Mouse (Mus musculus) midbrain, embryonic 15.5 days (tissue): ENCODE data around the gene Scgn. TPM values are rescaled to one million over a fixed set of nuclear protein-coding genes. Genes with fewer than 3 reads are reported as not detected.

Source experiments
- ATAC-seq: fragments of 200-750 bp; cut with Nextera tagmentation; replicated peaks from 2 replicates; pipeline ENCODE4 v1.8.0; 2017; ENCODE audit warnings: moderate TSS enrichment
- H3K27ac ChIP-seq: fragments of 300-500 bp; sonication (generic); 2 replicates; pipeline ENCODE4 v1.5.1; 2015; ENCODE audit warnings: mild to moderate bottlenecking, inconsistent platforms
- H3K27me3 ChIP-seq: fragments of 300-500 bp; sonication (generic); replicated peaks from 2 replicates; pipeline ENCODE4 v1.6.1; 2015; ENCODE audit warnings: inconsistent platforms
- H3K36me3 ChIP-seq: fragments of 300-500 bp; sonication (generic); replicated peaks from 2 replicates; pipeline ENCODE4 v1.6.1; 2015; ENCODE audit warnings: inconsistent platforms
- H3K4me1 ChIP-seq: fragments of 300-500 bp; sonication (generic); 2 replicates; pipeline ENCODE4 v1.6.1; 2015; ENCODE audit warnings: inconsistent platforms
- H3K4me2 ChIP-seq: fragments of 300-500 bp; sonication (generic); 2 replicates; pipeline ENCODE4 v1.6.1; 2015; ENCODE audit warnings: inconsistent platforms, mild to moderate bottlenecking, moderate library complexity
- H3K4me3 ChIP-seq: fragments of 300-500 bp; sonication (generic); 2 replicates; pipeline ENCODE4 v1.5.1; 2015; ENCODE audit warnings: mild to moderate bottlenecking, inconsistent platforms
- H3K9ac ChIP-seq: fragments of 300-500 bp; sonication (generic); 2 replicates; pipeline ENCODE4 v1.6.1; 2015; ENCODE audit warnings: mild to moderate bottlenecking, inconsistent platforms
- H3K9me3 ChIP-seq: fragments of 300-500 bp; sonication (generic); 2 replicates; pipeline ENCODE4 v1.6.1; 2016; ENCODE audit warnings: inconsistent platforms
- WGBS: fragments of 180-500 bp; shearing (Covaris S2); methylation state at CpG from one replicate; pipeline ENCODE4 v1.1.7; 2015; ENCODE audit warnings: mixed read lengths; 5-methylcytosine and 5-hydroxymethylcytosine counted together
- polyA plus RNA-seq: library from polyadenylated mRNA; unstranded; fragments of >200 nt; fragmentation: Nextera tagmentation; extraction: Ambion mirVana; gene quantifications from 2 replicates; pipeline ENCODE4 v1.2.1, GENCODE M21; 2015

Scgn gene
- polyA plus RNA-seq, 1 experiment from 2014 or later, result 1.5 TPM

GRCm38 (mm10) chr13:23933421-23934210 lies 57.4 kb downstream of the Scgn start, which contains the start of gene Hist1h2ba:
TSS of gene Hist1h2ba (minus strand) at chr13:23934156.
- 94% methylated on average over 39 of the region's 39 CpGs for WGBS
- Histone ChIP-seq H3K27me3 (no peaks in the 10 kb centered on the region), H3K9ac (no peak within 1 kb of the TSS), H3K4me3 (no peak within 1 kb of the TSS), H3K27ac (no peak within 1 kb of the TSS), H3K4me2 (no peak within 1 kb of the TSS), H3K36me3 (no peaks in the 10 kb centered on the region), H3K4me1 (no peaks in the 10 kb centered on the region), H3K9me3 (no peaks in the 10 kb centered on the region)
- no peak for ATAC-seq

GRCm38 (mm10) chr13:23930904-23931303 lies 60.1 kb downstream of the Scgn start:
- WGBS, result 77% methylated on average over 11 of the region's 11 CpGs
- no peak for ATAC-seq

DNA sequence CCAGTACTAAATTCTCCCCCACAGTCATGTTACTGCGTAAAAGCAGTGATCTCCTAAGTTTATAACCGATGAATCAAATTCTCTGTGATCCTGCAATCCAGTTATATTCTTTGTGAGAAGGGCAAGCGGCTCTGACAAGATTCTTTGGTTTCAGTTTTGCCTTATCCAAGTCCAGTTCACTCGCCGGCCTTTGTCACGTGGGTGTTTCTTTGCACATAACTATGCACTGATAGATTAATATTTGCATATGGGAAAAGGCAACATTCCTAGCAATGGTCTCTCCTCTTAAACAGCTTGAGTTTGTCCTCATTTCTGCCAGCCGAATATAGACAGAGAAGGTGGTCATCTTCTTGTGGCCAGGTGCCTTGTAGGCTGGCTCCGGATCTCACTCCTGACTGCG lies 60.6 kb downstream of the Scgn start:
- Histone ChIP-seq H3K4me3 (no peak overlapping the region), H3K27me3 (no peaks in the 10 kb centered on the region), H3K9ac (no peak overlapping the region), H3K4me2 (no peak overlapping the region), H3K27ac (no peak overlapping the region), H3K36me3 (no peaks in the 10 kb centered on the region), H3K4me1 (no peaks in the 10 kb centered on the region), H3K9me3 (no peaks in the 10 kb centered on the region)
- ATAC-seq, result no peak
- 92% methylated on average over 9 of the region's 9 CpGs for WGBS

More at GRCm38 (mm10) chr13:23930904-23931303, 60.1 kb downstream of the Scgn start:
- no peaks in the 10 kb centered on the region for H3K9me3 ChIP-seq
- H3K27me3 ChIP-seq, result no peaks in the 10 kb centered on the region
- H3K36me3 ChIP-seq, result no peaks in the 10 kb centered on the region
- H3K27ac ChIP-seq, result no peak overlapping the region
- H3K4me2 ChIP-seq, result no peak overlapping the region
- H3K4me3 ChIP-seq, result no peak overlapping the region
- H3K9ac ChIP-seq, result no peak overlapping the region
- H3K4me1 ChIP-seq, result no peaks in the 10 kb centered on the region

GRCm38 (mm10) chr13:23928637-23929036 lies 62.4 kb downstream of the Scgn start:
- Histone ChIP-seq H3K4me3 (no peak overlapping the region), H3K4me1 (no peaks in the 10 kb centered on the region), H3K27ac (no peak overlapping the region), H3K4me2 (no peak overlapping the region), H3K36me3 (no peaks in the 10 kb centered on the region), H3K9ac (no peak overlapping the region), H3K27me3 (no peaks in the 10 kb centered on the region), H3K9me3 (no peaks in the 10 kb centered on the region)
- no peak for ATAC-seq
- WGBS, result 73% methylated on average over 3 of the region's 3 CpGs

GRCm38 (mm10) chr13:23925792-23926191 lies 65.2 kb downstream of the Scgn start:
- ATAC-seq, result no peak
- H3K27ac ChIP-seq, result no peak overlapping the region
- WGBS, result 74% methylated on average over 2 of the region's 2 CpGs
- no peak overlapping the region for H3K4me2 ChIP-seq
- no peak overlapping the region for H3K9ac ChIP-seq
- no peaks in the 10 kb centered on the region for H3K27me3 ChIP-seq
- H3K9me3 ChIP-seq, result no peaks in the 10 kb centered on the region
- H3K36me3 ChIP-seq, result no peaks in the 10 kb centered on the region
- H3K4me3 ChIP-seq, result no peak overlapping the region
- no peaks in the 10 kb centered on the region for H3K4me1 ChIP-seq

DNA sequence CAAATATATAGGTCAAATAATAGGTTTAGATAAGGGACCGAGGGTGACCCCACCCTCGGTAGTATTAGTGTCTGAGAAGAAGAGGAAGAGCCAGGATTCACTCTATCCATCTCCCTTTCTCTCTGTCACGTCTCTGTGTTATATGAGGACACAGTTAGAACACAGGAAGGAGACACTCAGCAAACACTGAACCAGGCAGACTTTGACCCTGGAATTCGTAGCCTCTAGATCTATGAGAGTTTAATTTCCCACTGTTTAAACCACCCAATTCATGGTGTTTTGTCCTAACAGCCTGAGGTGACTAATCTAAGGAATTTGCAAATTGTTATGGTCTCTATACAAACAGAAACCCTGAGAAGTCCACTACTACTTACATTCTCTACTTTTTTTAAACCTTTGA lies 73.3 kb downstream of the Scgn start:
- WGBS, result 82% methylated on average over 4 of the region's 4 CpGs
- H3K27me3 ChIP-seq, result no peaks in the 10 kb centered on the region
- H3K9ac ChIP-seq, result no peak overlapping the region

DNA sequence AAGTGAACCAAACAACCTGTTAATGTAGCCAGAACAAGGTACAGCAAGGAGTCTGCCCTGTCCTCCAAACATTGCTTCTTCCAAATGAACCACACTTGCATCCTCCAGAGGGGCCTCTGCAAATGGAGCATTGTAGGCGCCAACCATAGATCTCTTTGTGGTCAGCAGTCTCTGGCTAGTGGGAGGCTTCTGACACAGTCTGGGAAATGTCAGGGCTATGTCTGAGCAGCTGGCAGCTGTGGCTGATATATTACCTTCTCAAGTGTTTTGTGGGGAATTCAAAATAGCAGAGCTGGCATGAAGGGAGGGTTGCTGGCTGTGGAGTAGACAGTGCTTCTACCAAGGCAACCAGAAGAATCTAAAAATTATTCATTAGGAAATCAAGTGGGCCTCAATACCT lies 74.9 kb downstream of the Scgn start:
- H3K9me3 ChIP-seq, result no peaks in the 10 kb centered on the region
- H3K4me1 ChIP-seq, result no peaks in the 10 kb centered on the region
- H3K4me3 ChIP-seq, result no peak overlapping the region
- no peak overlapping the region for H3K4me2 ChIP-seq
- H3K36me3 ChIP-seq, result no peaks in the 10 kb centered on the region
- no peak overlapping the region for H3K9ac ChIP-seq
- WGBS, result 89% methylated on average over 1 of the region's 1 CpGs
- no peaks in the 10 kb centered on the region for H3K27me3 ChIP-seq
- H3K27ac ChIP-seq, result no peak overlapping the region
- no peak for ATAC-seq

More for the DNA sequence above, 73.3 kb downstream of the Scgn start:
- Histone ChIP-seq H3K36me3 (no peaks in the 10 kb centered on the region), H3K4me3 (no peak overlapping the region), H3K4me1 (no peaks in the 10 kb centered on the region), H3K4me2 (no peak overlapping the region), H3K27ac (no peak overlapping the region), H3K9me3 (no peaks in the 10 kb centered on the region)
- ATAC-seq, result no peak

GRCm38 (mm10) chr13:23914376-23915167 lies 76.4 kb downstream of the Scgn start, which contains the start of gene Slc17a4:
TSS of gene Slc17a4 (minus strand) at chr13:23915009.
- WGBS, result 72% methylated on average over 9 of the region's 9 CpGs
- Histone ChIP-seq H3K4me3 (no peak within 1 kb of the TSS), H3K9ac (no peak within 1 kb of the TSS), H3K4me1 (no peaks in the 10 kb centered on the region), H3K9me3 (no peaks in the 10 kb centered on the region), H3K27ac (no peak within 1 kb of the TSS), H3K4me2 (no peak within 1 kb of the TSS), H3K36me3 (no peaks in the 10 kb centered on the region), H3K27me3 (no peaks in the 10 kb centered on the region)
- no peak for ATAC-seq

GRCm38 (mm10) chr13:23913791-23914306 lies 77.2 kb downstream of the Scgn start:
- Histone ChIP-seq H3K9me3 (no peaks in the 10 kb centered on the region), H3K27me3 (no peaks in the 10 kb centered on the region), H3K4me3 (no peak overlapping the region), H3K36me3 (no peaks in the 10 kb centered on the region), H3K9ac (no peak overlapping the region), H3K4me1 (no peaks in the 10 kb centered on the region), H3K4me2 (no peak overlapping the region), H3K27ac (no peak overlapping the region)
- no peak for ATAC-seq
- WGBS, result 55% methylated on average over 6 of the region's 6 CpGs

GRCm38 (mm10) chr13:23911335-23911734 lies 79.7 kb downstream of the Scgn start:
- no peak overlapping the region for H3K4me2 ChIP-seq
- H3K4me3 ChIP-seq, result no peak overlapping the region
- 93% methylated on average over 5 of the region's 5 CpGs for WGBS

DNA sequence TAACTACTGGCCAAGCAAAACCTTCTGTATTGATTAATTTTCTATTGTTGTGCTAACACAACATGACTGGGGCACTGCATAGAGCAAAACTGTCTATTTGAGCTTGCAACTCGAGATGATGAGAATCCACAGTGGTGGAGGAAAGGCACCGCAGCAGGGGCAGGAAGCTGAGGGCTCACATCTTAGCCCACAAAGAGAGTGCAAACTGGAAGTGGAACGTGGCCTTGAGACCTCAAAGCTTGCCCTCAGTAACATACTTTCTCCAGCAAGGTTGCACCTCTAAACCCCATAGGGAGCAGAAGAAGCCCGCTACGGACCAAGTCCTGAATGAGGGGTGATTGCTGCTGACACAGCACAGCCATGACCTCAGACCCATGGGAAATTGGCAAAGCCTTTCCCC lies 80.9 kb downstream of the Scgn start:
- H3K4me2 ChIP-seq, result no peak overlapping the region
- ATAC-seq, result no peak
- H3K4me3 ChIP-seq, result no peak overlapping the region
- no peak overlapping the region for H3K27ac ChIP-seq
- WGBS, result 84% methylated on average over 5 of the region's 5 CpGs
- H3K27me3 ChIP-seq, result no peaks in the 10 kb centered on the region
- no peak overlapping the region for H3K9ac ChIP-seq
- H3K36me3 ChIP-seq, result no peaks in the 10 kb centered on the region
- no peaks in the 10 kb centered on the region for H3K9me3 ChIP-seq
- H3K4me1 ChIP-seq, result no peaks in the 10 kb centered on the region

More at GRCm38 (mm10) chr13:23911335-23911734, 79.7 kb downstream of the Scgn start:
- Histone ChIP-seq H3K27me3 (no peaks in the 10 kb centered on the region), H3K36me3 (no peaks in the 10 kb centered on the region), H3K9ac (no peak overlapping the region), H3K4me1 (no peaks in the 10 kb centered on the region), H3K27ac (no peak overlapping the region), H3K9me3 (no peaks in the 10 kb centered on the region)
- no peak for ATAC-seq

DNA sequence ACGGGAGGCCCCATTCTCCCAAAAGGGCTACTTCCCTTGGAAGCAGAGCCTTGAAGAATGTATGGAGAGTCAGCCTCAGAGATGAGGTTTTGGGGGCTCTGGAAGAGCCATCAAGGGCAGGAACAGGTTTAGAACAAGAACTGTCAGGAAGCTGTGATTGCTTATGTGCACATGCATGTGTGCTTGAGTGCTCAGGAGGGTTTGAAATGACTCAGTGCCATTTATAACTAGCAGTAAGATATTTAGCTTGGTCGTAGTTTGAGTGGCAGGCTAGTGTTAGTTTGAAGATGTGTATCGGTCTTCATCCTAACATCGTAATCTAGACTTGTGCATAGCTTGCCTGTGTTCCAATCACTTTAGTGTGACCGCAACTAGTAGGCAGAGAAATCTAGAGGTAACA lies 84.1 kb downstream of the Scgn start:
- Histone ChIP-seq H3K36me3 (no peaks in the 10 kb centered on the region), H3K4me3 (no peak overlapping the region), H3K4me1 (no peaks in the 10 kb centered on the region), H3K27ac (no peak overlapping the region), H3K27me3 (no peaks in the 10 kb centered on the region), H3K9ac (no peak overlapping the region), H3K9me3 (no peaks in the 10 kb centered on the region), H3K4me2 (no peak overlapping the region)
- no peak for ATAC-seq
- WGBS, result 96% methylated on average over 5 of the region's 5 CpGs
